Mouse (Mus musculus) heart, embryonic 11.5 days (tissue): ENCODE results near the gene Coch. TPM values are rescaled to one million over a fixed set of nuclear protein-coding genes. Genes with fewer than 3 reads are reported as not detected.
A peak's percentile ranks its signal among the peaks of the same experiment; 100 is the strongest.

ENCODE experiments used
- ATAC-seq: fragments of 200-750 bp; cut with Nextera tagmentation; replicated peaks from 2 replicates; pipeline ENCODE4 v1.8.0; 2017; ENCODE audit warnings: moderate library complexity; ENCODE audit not compliant: insufficient number of reproducible peaks, low FRiP score, low TSS enrichment
- H3K27ac ChIP-seq: fragments of 300-500 bp; sonication (generic); 2 replicates; pipeline ENCODE4 v1.5.1; 2014; ENCODE audit warnings: mild to moderate bottlenecking, low read depth, low read length
- H3K27me3 ChIP-seq: fragments of 300-500 bp; sonication (generic); 2 replicates; pipeline ENCODE4 v1.6.1; 2014; ENCODE audit warnings: mild to moderate bottlenecking, low read length, mixed read lengths; ENCODE audit not compliant: control insufficient read depth, insufficient read depth
- H3K36me3 ChIP-seq: fragments of 300-500 bp; sonication (generic); 2 replicates; pipeline ENCODE4 v1.6.1; 2014; ENCODE audit warnings: mild to moderate bottlenecking, low read length, moderate library complexity, mixed read lengths; ENCODE audit not compliant: control insufficient read depth, insufficient read depth
- H3K4me1 ChIP-seq: fragments of 300-500 bp; sonication (generic); 2 replicates; pipeline ENCODE4 v1.6.1; 2014; ENCODE audit warnings: low read length; ENCODE audit not compliant: control insufficient read depth, insufficient read depth
- H3K4me2 ChIP-seq: fragments of 300-500 bp; sonication (generic); 2 replicates; pipeline ENCODE4 v1.6.1; 2014; ENCODE audit warnings: mild to moderate bottlenecking, moderate library complexity
- H3K4me3 ChIP-seq: fragments of 300-500 bp; sonication (generic); 2 replicates; pipeline ENCODE4 v1.5.1; 2014; ENCODE audit warnings: low read depth, low read length
- H3K9ac ChIP-seq: fragments of 300-500 bp; sonication (generic); 2 replicates; pipeline ENCODE4 v1.6.1; 2014; ENCODE audit warnings: mild to moderate bottlenecking, low read depth, low read length, moderate library complexity
- H3K9me3 ChIP-seq: fragments of 300-500 bp; sonication (generic); replicated peaks from 2 replicates; pipeline ENCODE4 v1.6.1; 2016; ENCODE audit warnings: low read length; ENCODE audit not compliant: control insufficient read depth
- WGBS: fragments of 180-500 bp; shearing (Covaris S2); extraction: QIAGEN DNeasy Blood & Tissue Kit; methylation state at CpG from one replicate; pipeline ENCODE4 v1.1.7; 2014; ENCODE audit not compliant: insufficient replicate concordance; 5-methylcytosine and 5-hydroxymethylcytosine counted together
- polyA plus RNA-seq: library from polyadenylated mRNA; unstranded; fragments of >200 nt; fragmentation: Nextera tagmentation; extraction: Ambion mirVana; gene quantifications from 2 replicates; pipeline ENCODE4 v1.2.1, GENCODE M21; 2014

Coch gene
- polyA plus RNA-seq, result 1.5 and 1.7 TPM in 2 replicates

- Histone ChIP-seq H3K9me3 (no peaks in the 10 kb centered on the region), H3K4me3 (peak within 1 kb of the TSS; percentile 65), H3K4me2 (peak within 1 kb of the TSS; percentile 97), H3K9ac (peak within 1 kb of the TSS; percentile 47), H3K27me3 (peaks cover 45% of the 10 kb centered on the region), H3K4me1 (peaks cover 5% of the 10 kb centered on the region), H3K27ac (no peak within 1 kb of the TSS), H3K36me3 (no peaks in the 10 kb centered on the region)
- WGBS, result under 1% methylated on average over 72 of the region's 79 CpGs
- peak; percentile 61 for ATAC-seq
Measured at GRCm38 (mm10) chr12:51593229-51594029, at the start of gene Coch. Gene Coch, plus strand, starts transcription at chr12:51593341.

GRCm38 (mm10) chr12:51543402-51543960 lies 49.7 kb upstream of the Coch start:
- H3K27me3 ChIP-seq, result no peaks in the 10 kb centered on the region
- H3K4me3 ChIP-seq, result no peak overlapping the region
- H3K9ac ChIP-seq, result no peak overlapping the region
- WGBS, result 77% methylated on average over 9 of the region's 9 CpGs
- no peak overlapping the region for H3K4me2 ChIP-seq
- no peaks in the 10 kb centered on the region for H3K9me3 ChIP-seq
- no peaks in the 10 kb centered on the region for H3K4me1 ChIP-seq
- H3K27ac ChIP-seq, result no peak overlapping the region
- H3K36me3 ChIP-seq, result no peaks in the 10 kb centered on the region
- no peak for ATAC-seq

GRCm38 (mm10) chr12:51555041-51555440 lies 38.1 kb upstream of the Coch start:
- Histone ChIP-seq H3K4me1 (no peaks in the 10 kb centered on the region), H3K9ac (no peak overlapping the region), H3K9me3 (no peaks in the 10 kb centered on the region), H3K4me3 (no peak overlapping the region), H3K4me2 (no peak overlapping the region), H3K27me3 (no peaks in the 10 kb centered on the region), H3K27ac (no peak overlapping the region), H3K36me3 (no peaks in the 10 kb centered on the region)
- 73% methylated on average over 1 of the region's 1 CpGs for WGBS
- ATAC-seq, result no peak

GRCm38 (mm10) chr12:51561416-51561815 lies 31.7 kb upstream of the Coch start:
- 0 out of 2 replicates have a peak, but pooled peaks cover 3% of the 10 kb centered on the region for H3K9me3 ChIP-seq
- ATAC-seq, result no peak
- no peak overlapping the region for H3K9ac ChIP-seq
- H3K27me3 ChIP-seq, result no peaks in the 10 kb centered on the region
- H3K36me3 ChIP-seq, result no peaks in the 10 kb centered on the region
- no peak overlapping the region for H3K4me2 ChIP-seq
- H3K4me3 ChIP-seq, result no peak overlapping the region
- H3K4me1 ChIP-seq, result no peaks in the 10 kb centered on the region
- H3K27ac ChIP-seq, result no peak overlapping the region
- 74% methylated on average over 9 of the region's 9 CpGs for WGBS

GRCm38 (mm10) chr12:51567225-51567624 lies 25.9 kb upstream of the Coch start:
- Histone ChIP-seq H3K27me3 (no peaks in the 10 kb centered on the region), H3K4me3 (no peak overlapping the region), H3K9ac (no peak overlapping the region), H3K4me1 (no peaks in the 10 kb centered on the region), H3K4me2 (no peak overlapping the region), H3K27ac (no peak overlapping the region), H3K9me3 (0 out of 2 replicates have a peak, but pooled peaks cover 3% of the 10 kb centered on the region), H3K36me3 (no peaks in the 10 kb centered on the region)
- ATAC-seq, result peak; percentile 68
- WGBS, result 38% methylated on average over 7 of the region's 7 CpGs

- Histone ChIP-seq H3K4me2 (no peak overlapping the region), H3K4me3 (no peak overlapping the region), H3K9me3 (0 out of 2 replicates have a peak, but pooled peaks cover 3% of the 10 kb centered on the region), H3K36me3 (no peaks in the 10 kb centered on the region), H3K27me3 (no peaks in the 10 kb centered on the region), H3K4me1 (no peaks in the 10 kb centered on the region), H3K27ac (no peak overlapping the region), H3K9ac (no peak overlapping the region)
- 80% methylated on average over 8 of the region's 8 CpGs for WGBS
- no peak for ATAC-seq
Measured at GRCm38 (mm10) chr12:51569472-51569871, 23.7 kb upstream of the Coch start.

GRCm38 (mm10) chr12:51569944-51570343 lies 23.2 kb upstream of the Coch start:
- no peak overlapping the region for H3K4me2 ChIP-seq
- 0 out of 2 replicates have a peak, but pooled peaks cover 3% of the 10 kb centered on the region for H3K9me3 ChIP-seq
- no peak overlapping the region for H3K4me3 ChIP-seq
- H3K4me1 ChIP-seq, result no peaks in the 10 kb centered on the region
- 62% methylated on average over 7 of the region's 7 CpGs for WGBS
- H3K9ac ChIP-seq, result no peak overlapping the region
- no peaks in the 10 kb centered on the region for H3K36me3 ChIP-seq
- H3K27ac ChIP-seq, result no peak overlapping the region
- ATAC-seq, result no peak
- H3K27me3 ChIP-seq, result no peaks in the 10 kb centered on the region

GRCm38 (mm10) chr12:51572651-51573050 lies 20.5 kb upstream of the Coch start:
- Histone ChIP-seq H3K9me3 (no peaks in the 10 kb centered on the region), H3K4me1 (no peaks in the 10 kb centered on the region), H3K27ac (no peak overlapping the region), H3K4me3 (no peak overlapping the region), H3K36me3 (no peaks in the 10 kb centered on the region), H3K9ac (no peak overlapping the region), H3K27me3 (no peaks in the 10 kb centered on the region), H3K4me2 (no peak overlapping the region)
- WGBS, result 70% methylated on average over 4 of the region's 4 CpGs
- no peak for ATAC-seq
